Mouse (Mus musculus): Measurements from ENCODE around the gene Elavl1.

DNA sequence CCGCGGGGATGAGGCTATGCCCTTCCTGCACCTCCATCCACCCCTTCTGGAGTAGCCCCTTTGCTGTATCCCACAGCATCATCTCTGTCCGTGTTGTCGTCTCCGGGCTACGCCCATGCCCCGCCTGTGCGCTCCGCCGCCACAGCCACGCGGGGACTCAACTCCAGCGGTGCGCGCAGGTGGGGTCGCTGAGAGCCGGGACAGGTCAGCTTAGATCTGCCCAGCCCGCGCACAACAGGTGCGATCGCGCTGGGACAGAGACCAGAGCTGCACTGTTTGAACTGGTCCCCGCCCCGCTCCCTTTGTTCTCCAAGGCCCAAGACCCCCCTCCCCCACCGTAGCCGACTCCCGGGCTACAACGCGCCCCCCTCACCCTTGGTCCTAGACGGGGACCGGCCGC lies 66.5 kb downstream of the Elavl1 start:
- TF ChIP-seq CTCF (IDR thresholded peaks at IDR 0.05; ENCODE audit: borderline replicate concordance, insufficient read depth, low read depth, low read length) (no peak), POLR2A (IDR thresholded peaks at IDR 0.05; ENCODE audit: borderline replicate concordance, insufficient read depth, low read length) (no peak)
